Mouse (Mus musculus) right cerebral cortex, postnatal 25 days (tissue): Measurements from ENCODE around the gene Masp1.
A peak's percentile ranks its signal among the peaks of the same experiment; 100 is the strongest.

ENCODE experiments used
- DNase-seq: peaks from one replicate; pipeline ENCODE4 v3.0.0; 2022

Gene Masp1

DNA sequence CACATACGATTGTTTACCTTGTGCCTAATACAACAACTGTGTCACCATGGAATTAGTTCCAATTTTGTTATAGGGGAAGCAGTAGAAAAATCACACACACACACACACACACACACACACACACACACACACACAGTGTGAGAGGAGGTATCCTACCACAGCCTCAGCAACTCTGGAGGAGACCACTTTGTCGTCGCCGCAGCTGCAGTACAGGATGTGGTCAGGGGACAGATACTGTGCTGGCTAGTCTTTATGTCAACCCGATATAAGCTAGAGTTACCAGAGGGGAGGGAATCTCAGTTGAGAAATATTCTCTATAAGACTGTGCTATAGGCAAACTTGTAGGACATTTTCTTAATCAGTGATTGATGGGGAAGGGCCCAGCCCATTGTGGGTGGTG is 63.3 kb downstream of the Masp1 start:
- DNase-seq: no peak

DNA sequence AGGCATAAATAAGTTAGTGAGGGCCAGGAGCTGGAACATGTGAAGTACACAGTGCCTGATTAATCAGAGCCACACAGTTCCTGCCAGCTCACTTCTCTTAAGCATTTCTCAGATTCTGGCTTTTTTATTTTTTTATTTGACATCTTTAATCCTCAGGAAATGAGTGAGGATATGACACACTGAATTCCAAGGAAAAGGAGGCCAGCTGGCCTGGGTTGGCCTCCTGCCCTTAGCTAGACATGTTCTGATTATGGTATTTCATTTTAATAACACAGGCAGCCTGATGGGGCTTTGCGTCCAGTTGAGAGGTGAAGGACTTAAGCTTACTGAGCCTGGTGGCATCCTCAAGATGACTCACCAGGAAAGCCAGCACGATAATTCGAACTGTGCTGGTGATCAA is 64.1 kb downstream of the Masp1 start:
- no peak for DNase-seq

DNA sequence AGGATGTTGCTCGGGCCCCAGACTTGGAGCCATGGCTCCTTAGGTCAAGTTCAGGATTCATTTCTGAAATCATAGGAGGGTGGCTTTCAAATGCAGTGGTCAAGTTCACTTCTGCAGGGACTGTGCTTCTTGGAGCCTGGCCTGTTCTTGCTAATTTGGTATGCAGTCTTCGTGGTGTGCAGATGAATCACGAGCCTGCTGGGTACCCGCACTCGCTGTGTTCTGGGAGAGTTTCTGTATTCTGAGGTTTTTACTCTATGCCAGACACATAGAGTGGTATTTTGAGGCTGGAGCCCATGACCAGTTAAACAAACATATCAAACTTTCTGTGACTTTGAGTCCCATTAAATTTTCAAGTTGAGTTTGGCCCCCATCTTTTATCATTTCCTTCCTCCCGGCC is 66.2 kb downstream of the Masp1 start:
- DNase-seq: peak; percentile 13

DNA sequence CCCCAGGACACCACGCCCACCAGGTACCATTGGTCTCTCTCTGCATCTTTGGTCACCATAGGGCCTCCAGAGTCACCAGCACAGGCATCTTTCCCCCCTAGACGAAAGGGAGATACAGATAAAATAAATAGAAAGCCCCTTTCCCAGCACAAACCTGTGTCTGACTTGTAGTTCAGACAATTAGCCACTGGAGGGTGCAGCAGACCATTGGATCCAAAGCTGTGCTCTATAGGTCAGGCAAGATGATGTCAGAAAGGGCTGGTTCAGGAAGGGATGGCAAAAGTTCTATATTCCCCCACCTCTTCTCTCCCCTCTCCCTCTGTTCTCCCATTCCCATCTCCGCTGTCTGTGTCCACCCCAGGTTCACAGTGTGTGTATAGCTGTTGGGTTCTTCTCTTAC is 68.1 kb downstream of the Masp1 start:
- DNase-seq: peak; percentile 38

DNA sequence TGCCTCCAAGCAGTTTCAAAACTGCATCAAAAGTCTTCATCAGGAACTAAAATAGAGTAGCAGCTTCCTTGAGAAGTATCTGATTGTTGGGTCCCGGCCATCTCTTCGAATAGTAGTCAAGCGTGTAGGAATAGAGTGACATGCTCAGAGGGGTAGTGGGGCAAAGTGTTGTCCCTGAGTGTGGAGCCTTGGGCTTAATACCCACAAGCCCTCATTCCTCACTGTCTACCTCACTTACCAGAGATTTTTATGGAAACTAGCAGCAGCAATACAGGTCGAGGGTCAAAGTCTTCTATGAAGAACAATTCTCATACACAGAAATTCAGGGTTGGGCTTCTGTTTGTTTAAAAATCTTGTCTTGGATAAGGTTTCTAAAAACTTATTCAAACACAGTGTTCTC is 69.8 kb downstream of the Masp1 start:
- no peak for DNase-seq

DNA sequence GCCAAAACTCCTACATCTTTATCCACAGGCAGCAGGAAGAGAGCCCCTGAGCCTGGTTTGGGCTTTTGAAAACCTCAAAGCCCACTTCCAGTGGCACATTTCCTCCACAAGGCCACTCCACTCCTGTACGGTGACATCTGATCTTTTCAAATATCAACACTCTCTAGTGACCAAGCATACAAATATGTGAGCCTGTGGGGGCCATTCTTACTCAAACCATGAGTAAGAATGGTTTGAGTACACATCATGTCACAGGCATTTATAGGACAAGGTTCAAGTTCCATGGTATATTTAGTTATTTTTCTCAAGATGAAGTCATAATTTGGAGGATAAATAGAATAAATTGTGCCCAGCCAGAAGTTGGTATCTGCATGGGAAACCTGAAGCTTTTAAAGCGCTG is 70.7 kb downstream of the Masp1 start:
- no peak for DNase-seq

DNA sequence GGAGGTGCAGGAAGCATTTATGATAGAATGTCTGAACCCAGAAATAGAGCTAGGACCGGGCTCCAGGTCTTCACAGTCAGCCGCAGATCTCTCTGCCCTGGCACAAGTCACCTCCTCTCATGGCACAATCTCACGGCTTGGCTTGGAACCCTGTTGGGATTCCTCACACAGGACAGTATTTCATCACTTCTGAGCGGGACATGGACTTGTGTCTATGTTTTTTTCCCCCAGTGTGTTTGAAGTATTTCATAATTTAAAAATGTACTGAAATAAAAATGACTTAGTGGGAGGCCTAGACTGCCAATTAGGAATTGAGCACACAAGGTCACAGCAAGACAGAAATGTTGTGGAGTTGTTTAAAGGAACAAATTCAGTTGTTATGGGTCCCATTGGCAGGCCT is 76.4 kb downstream of the Masp1 start:
- DNase-seq: no peak

DNA sequence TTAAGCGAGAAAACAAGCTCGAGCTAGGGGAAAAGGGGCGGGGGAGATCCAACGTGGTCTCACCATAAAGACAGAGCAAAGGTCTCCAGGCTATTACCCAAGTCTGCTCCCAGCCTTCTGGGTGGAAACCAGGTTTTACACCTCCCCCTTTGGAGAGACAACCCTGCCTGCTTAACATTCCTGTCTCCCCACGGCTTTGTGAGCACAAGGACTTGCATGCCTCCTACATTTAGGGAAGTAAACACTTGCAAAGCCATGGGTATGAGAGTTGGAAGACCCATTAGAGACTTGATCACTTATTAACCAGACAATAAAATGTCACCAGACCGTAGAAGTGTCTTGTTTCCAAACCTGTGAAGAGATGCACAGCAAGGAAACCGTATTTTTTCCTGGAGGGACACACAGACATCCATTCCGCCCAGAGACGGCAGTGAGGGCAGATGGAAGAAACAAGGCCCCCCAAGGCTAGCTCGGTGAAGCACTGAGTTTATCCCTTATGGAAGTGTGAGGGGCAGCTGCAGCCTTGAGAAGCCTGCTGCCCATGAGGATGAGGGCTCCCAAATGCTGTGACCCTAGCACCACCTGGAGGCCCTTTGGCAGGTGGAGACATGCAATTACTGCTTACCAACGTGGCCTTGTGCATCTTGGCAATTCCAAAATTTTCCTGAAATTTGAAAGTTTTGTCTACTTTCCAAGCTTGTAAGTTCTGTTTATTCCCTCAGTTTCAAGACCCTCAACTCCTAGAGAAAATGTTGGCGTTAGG is 83.0 kb downstream of the Masp1 start:
- no peak for DNase-seq

DNA sequence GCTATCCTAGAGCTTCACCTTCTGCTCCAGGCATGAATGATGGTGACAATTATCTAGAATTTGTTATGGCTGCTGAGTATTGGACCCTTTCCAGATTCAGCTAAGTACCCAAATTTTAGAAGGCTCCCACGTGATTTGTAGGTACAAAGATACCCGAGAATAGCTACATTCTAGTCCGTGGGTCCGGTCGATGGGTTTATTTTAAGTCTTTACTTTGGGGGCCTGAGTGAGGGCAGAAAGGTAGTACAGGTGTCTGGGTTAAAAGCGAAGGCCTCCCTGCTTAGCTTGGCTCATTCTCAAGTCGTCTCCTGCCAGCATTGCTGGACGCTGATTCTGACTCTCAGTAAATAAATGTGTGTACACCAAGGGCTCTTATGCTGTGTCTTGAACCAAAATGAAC is 90.6 kb downstream of the Masp1 start:
- DNase-seq: no peak

DNA sequence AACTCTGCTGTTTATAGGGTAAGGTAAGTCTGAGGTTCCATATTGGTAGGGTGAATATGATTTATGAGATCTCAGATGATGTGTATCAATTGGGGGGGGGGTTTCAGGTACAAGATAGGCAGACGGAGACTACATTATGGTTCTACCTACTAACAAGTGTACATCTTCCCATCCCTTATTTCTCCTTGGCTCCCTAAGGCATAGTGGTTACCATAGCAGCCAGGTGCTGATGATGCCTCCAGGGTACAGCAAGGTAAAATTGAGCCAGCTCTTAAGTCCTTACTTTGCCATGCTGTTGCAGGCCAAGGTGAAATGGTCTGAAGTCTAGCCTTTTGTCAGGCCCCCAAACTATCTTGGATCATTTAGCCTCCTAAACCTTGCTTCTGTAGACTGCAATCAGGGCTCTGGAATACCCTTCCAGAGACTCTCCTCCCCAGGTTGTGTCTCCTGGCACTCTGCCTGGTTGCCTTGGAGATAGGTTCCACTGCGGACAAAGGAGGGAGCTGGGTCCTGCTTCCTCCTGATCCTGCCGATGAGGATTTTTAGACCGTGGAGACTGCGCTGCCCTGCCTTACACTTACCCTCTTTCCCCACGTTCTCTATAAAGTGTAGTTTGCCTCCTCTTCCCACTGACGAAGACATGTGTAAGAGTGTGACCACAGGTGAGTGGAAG is 91.8 kb downstream of the Masp1 start, which contains the start of gene Rtp1:
Gene Rtp1 (plus strand): TSS at position 487 of the 673 bp plus-strand sequence.
- no peak for DNase-seq

DNA sequence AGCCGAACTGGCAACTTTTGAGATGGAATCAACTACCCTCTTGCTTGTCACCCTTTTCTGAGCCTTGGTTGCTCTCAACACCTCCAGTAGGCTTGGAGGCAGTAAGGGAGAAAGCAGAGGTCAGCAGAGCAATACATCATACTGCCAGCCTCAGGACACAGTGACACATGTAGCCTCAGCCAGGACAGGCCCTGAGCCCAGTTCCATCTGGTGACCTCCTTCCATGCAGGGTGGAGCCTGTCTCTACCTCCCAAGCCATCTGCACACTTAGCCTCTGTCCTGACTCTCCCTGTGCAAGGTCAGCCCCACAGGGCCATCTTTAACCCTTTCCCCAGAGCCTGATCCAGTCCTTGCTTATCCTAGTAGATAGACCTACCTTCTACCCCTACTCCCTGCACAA is 92.9 kb downstream of the Masp1 start:
- no peak for DNase-seq

DNA sequence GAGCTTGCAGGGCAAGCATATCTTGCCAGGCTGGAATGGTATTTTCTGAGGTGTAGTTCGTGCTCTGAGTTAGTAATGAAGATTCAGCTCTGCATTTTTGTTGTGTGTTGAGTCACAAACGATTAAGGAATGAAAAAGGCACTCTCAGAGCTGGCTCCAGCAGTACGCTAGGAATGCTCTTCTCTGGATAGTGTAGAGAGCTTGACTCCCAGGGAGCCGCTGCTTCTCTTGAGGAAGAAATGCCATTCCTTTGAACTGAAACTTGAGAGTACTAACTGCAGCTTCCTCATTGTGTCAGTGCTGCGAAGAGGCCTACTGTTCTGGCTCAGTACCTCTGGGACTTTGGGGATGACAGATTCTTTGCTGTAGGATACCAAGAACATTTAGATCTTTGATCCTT is 96.8 kb downstream of the Masp1 start:
- DNase-seq: no peak

DNA sequence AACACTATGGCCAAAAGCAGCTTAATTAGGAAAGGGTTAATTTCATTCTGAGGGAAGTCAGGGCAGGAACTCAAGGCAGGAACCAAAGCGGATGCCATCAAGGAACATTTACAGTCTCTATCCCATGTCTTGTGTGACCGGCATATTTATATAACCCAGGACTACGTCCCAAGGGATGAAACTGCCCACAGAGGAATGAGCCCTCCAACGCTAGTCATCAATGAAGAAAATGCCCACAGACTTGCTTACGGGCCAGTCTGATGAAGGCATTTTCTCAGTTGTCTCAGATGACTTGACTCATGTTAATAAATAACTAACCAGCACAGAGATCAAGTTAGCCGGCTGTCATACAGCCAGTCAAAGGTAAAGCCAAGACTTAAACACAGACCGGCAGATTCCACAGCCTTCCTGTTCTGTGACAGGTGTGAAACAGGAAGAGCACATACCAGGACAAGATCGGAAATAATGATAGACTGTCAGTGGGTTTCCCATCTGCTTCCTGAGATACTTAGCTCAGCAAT is 101.0 kb downstream of the Masp1 start:
- no peak for DNase-seq

DNA sequence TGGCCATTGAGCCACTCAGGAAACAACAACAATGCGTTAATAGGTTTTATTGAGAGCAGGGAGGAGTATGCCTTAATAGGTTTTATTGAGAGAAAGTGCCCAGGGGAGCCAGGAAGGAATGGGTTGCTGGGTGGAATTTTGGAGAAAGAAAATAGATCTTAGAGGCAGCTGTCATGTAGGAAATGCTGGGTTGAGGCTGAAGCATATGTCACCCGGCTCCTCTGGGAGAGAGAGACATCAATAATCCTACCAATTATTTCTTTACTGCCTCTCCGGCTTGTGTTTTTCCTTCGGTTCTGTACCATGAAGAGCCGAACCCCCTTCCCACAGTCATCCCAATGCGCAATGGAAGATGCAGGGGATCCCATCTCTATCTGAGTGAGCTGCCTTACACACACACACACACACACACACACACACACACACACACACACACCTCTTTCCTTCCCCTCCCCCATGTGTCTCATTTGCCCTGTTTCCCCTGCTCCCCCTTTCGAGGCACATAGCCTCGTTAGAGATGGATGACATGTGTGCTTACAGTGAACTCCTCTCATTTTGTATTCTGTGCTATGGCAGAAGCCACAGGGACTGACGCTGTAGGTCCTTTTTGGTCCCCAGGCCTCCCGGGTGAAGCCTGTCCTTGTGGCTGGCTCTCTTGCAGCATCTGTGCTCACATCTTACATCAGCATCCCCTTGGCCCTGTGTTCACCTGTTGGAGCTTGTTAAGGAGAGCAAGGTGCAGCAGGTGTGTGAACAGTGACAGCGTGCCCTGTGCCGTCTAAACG is 103.0 kb downstream of the Masp1 start:
- no peak for DNase-seq

DNA sequence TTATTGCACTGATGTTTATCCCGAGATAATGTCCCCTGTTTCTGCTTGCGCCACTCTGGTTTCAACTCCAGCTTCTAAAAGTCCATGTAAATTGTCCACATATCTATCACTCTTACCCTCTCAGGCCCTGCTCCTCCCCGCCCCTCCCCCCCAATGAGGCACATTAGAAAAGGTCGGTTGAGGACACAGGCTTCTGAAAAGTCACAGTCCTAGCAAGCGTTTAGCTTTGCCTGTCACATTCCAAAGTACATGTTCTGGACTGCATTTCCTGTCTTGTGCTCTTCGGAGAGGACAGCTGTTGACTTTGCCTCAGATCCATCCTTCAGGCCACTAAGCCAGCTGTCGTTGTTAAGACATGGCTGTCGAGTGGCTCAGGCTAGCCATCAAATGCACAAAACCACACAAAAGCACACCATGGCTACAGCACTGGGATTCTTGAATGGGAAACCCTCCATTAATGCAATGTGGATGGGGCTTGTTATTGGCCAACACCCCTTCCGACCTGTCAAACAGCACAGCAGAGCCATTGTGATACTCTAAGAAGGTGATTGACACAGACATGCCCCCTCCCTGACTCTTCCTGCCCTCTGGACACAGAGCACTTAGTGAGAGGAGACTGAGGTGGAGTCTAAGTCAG is 103.8 kb downstream of the Masp1 start:
- no peak for DNase-seq

DNA sequence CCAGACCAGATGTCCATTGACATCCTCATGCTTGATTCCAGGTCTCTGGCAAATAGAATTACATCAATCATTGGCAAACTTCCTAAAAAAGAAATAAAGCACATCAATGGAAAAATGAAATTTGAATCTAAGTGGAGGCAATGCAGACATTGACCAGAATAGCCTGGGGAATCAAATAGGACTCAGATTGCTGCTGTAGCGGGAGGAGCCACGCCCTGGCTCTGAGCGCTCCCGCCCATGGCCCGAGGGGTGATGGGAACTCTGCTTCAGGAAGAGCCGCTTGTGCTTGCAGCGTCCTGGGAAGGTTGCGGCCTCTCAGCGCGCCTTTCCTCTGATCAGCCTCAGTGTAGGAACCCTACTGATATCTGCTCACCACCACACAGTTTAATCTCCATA is 104.4 kb downstream of the Masp1 start:
- no peak for DNase-seq

DNA sequence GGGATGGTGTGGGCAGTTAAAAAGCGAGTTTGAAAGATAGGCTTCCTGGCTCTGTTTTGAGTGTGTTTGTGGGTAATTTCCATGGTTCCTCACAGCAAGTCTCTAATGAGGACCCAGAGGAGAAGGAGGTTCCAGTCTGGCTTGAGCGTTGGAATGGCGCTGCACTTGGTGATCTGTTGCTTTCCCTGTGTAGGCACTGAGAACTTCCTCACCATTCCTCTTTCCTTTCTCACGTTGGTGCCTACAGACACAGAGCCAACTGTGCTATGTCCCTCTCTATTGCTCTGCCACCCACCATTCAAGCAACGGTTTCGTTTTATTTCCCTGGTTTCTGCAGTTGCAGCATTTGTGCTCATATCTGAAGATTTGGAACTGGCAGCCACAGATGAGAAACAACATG is 107.7 kb downstream of the Masp1 start:
- no peak for DNase-seq

DNA sequence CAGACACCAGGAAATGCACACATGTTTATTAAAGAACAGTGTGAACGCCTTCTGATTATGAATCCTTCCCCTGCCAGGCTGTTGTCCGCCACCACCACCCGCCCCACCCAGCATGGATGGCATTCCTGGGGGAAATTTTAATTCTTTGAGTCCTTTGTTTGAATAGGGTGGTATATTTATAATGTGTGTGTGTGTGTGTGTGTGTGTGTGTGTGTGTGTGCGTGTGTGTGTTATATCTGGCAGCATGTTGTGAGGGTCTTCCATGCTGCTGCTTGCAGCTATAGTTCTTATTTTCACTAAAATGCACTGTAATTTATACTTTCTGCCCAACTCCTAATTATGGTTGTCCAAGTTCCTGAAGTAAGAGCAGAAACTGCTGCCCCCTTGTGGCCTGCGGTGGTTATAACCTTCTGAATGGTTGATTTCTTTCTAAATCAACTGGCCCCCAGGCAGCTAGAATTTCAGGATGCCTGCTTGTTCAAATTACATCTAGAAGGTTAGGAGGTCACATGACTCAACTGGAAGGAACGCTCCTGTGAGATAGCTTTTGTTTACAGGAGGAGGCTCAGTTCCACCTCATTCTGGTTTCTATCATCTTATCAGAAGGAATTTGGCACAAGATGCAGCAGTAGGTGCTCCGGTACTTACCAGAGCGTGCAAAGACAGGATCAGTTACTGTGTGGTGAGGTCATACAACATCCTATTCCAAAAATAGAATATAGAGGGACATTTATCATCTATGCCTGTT is 117.4 kb downstream of the Masp1 start:
- DNase-seq: peak; percentile 50

DNA sequence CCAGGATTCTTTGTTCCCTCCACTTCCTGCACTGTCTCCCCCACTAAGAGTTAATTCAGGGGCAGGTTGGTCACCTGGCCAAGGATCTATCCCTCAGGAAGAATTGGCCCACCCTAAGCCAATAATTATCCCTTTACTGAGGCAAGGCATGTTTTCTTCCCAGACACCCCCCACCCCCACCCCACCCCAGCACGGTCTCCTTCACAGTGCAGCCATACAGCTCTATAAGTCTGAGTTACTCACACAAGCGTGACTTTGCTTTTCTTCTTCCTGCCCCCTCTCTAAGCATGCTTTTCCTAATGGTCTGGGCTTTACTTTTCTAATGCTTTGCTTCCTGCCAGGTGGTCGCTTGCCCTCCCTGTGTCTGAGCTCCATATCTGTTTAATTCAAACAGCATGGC is 118.7 kb downstream of the Masp1 start:
- DNase-seq: no peak

DNA sequence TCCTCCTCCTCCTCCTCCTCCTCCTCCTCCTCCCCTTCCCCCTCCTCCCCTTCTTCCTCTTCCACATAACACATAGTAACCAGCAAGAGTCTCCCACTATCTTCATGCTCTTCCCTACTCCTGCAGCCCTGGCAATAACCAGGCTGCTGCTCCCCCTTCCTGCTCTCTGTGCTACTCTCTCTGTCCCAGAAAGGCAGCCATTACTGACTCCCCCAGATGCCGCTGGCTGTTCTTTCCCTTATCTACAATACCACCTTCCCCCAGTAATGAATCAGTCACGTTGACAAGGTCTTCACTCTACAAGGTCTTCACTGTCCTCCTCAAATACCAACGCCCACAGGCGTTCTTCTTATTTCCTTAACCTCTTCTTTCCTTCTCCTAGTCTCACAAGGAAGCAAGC is 119.2 kb downstream of the Masp1 start:
- DNase-seq: no peak
